Mouse (Mus musculus): ENCODE data around the gene Psma4. TPM values are rescaled to one million over a fixed set of nuclear protein-coding genes. Genes with fewer than 3 reads are reported as not detected.
A peak's percentile ranks its signal among the peaks of the same experiment; 100 is the strongest.

Psma4 gene
- polyA plus RNA-seq, 1 experiment from 2014 or later, result 316 TPM

GRCm38 (mm10) chr9:54963669-54964068, 13.1 kb downstream of the Psma4 start:
- ATAC-seq (ENCODE audit: insufficient read depth, low FRiP score, low TSS enrichment), result no peak
- H3K27me3 ChIP-seq (ENCODE audit: control insufficient read depth, insufficient read depth, low read length), result no peaks in the 10 kb centered on the region
- DNase-seq (ENCODE audit: low spot score), result no peak

DNA sequence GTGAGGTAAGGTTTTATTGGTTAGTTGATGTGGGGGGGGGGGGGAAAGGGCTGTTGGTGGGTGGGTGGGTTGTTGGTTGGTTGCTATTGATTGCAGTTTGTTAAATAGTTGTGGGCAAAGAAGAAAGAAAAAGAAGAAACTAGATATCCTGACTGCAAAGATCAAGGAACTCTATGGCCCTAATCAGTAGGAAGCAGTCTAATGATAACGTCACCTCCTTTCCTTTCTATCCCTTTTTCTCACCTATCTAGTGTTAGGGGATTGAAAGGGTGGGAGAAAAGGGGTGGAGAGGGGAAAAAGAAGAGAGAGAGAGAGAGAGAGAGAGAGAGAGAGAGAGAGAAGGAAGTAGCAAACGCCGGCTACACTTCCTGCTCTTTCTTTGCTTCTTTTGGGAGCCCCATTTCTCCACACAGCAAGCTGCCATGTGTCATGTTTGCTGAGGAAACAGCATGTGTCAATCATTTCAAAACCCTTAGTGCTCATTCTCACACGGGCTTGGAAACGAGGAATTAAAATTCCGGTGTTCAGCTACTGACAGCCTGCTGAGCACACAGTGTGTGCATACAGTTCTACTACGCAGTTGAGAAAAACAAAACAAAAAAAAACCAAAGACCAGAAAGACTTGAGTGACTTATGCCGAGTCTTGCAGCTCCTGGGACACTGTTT, 19.5 kb downstream of the Psma4 start:
- H3K4me2 ChIP-seq (ENCODE audit: low read depth), result no peak overlapping the region
- no peaks in the 10 kb centered on the region for H3K36me3 ChIP-seq (ENCODE audit: control insufficient read depth, insufficient read depth, low read length)
- H3K27me3 ChIP-seq (ENCODE audit: control insufficient read depth, insufficient read depth, low read length), result no peaks in the 10 kb centered on the region
- H3K4me1 ChIP-seq (ENCODE audit: control insufficient read depth, insufficient read depth, low read length), result no peaks in the 10 kb centered on the region
- no peak overlapping the region for H3K27ac ChIP-seq (ENCODE audit: low read depth, low read length)
- DNase-seq (ENCODE audit: low spot score) (no peak), ATAC-seq (ENCODE audit: insufficient read depth, low FRiP score, low TSS enrichment) (no peak)
- WGBS, result 65% methylated on average over 8 of the region's 8 CpGs
- no peak overlapping the region for H3K9ac ChIP-seq (ENCODE audit: low read length)
- no peak overlapping the region for H3K4me3 ChIP-seq (ENCODE audit: low read depth, low read length)
- H3K9me3 ChIP-seq (ENCODE audit: control insufficient read depth, low read length), result no peaks in the 10 kb centered on the region

More at GRCm38 (mm10) chr9:54963669-54964068, 13.1 kb downstream of the Psma4 start:
- Histone ChIP-seq H3K4me3 (ENCODE audit: low read depth, low read length) (no peak overlapping the region), H3K36me3 (ENCODE audit: control insufficient read depth, insufficient read depth, low read length) (peaks cover 5% of the 10 kb centered on the region; the same call in 1 of the 2 replicates), H3K4me2 (ENCODE audit: low read depth) (no peak overlapping the region), H3K9ac (ENCODE audit: low read length) (no peak overlapping the region), H3K4me1 (ENCODE audit: control insufficient read depth, insufficient read depth, low read length) (no peaks in the 10 kb centered on the region), H3K9me3 (ENCODE audit: control insufficient read depth, low read length) (no peaks in the 10 kb centered on the region), H3K27ac (ENCODE audit: low read depth, low read length) (no peak overlapping the region)

- Histone ChIP-seq H3K27me3 (ENCODE audit: control insufficient read depth, insufficient read depth, low read length) (peaks cover 12% of the 10 kb centered on the region), H3K9ac (ENCODE audit: low read length) (peak within 1 kb of the TSS; percentile 41; the same call in 1 of the 2 replicates), H3K9me3 (ENCODE audit: control insufficient read depth, low read length) (no peaks in the 10 kb centered on the region), H3K4me1 (ENCODE audit: control insufficient read depth, insufficient read depth, low read length) (0 out of 2 replicates have a peak, but pooled peaks cover 3% of the 10 kb centered on the region), H3K4me3 (ENCODE audit: low read depth, low read length) (peak within 1 kb of the TSS; percentile 59), H3K4me2 (ENCODE audit: low read depth) (peak within 1 kb of the TSS; percentile 83), H3K36me3 (ENCODE audit: control insufficient read depth, insufficient read depth, low read length) (no peaks in the 10 kb centered on the region), H3K27ac (ENCODE audit: low read depth, low read length) (no peak within 1 kb of the TSS)
- DNase-seq (ENCODE audit: low spot score) (no peak), ATAC-seq (ENCODE audit: insufficient read depth, low FRiP score, low TSS enrichment) (no peak)
- WGBS, result 61% methylated on average over 8 of the region's 8 CpGs
Measured at GRCm38 (mm10) chr9:54980674-54981073, 30.1 kb downstream of the Psma4 start, which contains the start of gene Chrna5. Gene Chrna5, plus strand, starts transcription at chr9:54980880.

GRCm38 (mm10) chr9:54981291-54982191, 31.0 kb downstream of the Psma4 start:
- Histone ChIP-seq H3K4me1 (ENCODE audit: control insufficient read depth, insufficient read depth, low read length) (0 out of 2 replicates have a peak, but pooled peaks cover 3% of the 10 kb centered on the region), H3K9me3 (ENCODE audit: control insufficient read depth, low read length) (no peaks in the 10 kb centered on the region), H3K4me3 (ENCODE audit: low read depth, low read length) (peak overlapping the region; percentile 59), H3K27ac (ENCODE audit: low read depth, low read length) (no peak overlapping the region), H3K36me3 (ENCODE audit: control insufficient read depth, insufficient read depth, low read length) (no peaks in the 10 kb centered on the region), H3K4me2 (ENCODE audit: low read depth) (peak overlapping the region; percentile 83), H3K9ac (ENCODE audit: low read length) (peak overlapping the region; percentile 41; the same call in 1 of the 2 replicates), H3K27me3 (ENCODE audit: control insufficient read depth, insufficient read depth, low read length) (peaks cover 12% of the 10 kb centered on the region)
- DNase-seq (ENCODE audit: low spot score), result peak; percentile 81
- under 1% methylated on average over 70 of the region's 85 CpGs for WGBS
- peak; percentile 83 for ATAC-seq (ENCODE audit: insufficient read depth, low FRiP score, low TSS enrichment)

DNA sequence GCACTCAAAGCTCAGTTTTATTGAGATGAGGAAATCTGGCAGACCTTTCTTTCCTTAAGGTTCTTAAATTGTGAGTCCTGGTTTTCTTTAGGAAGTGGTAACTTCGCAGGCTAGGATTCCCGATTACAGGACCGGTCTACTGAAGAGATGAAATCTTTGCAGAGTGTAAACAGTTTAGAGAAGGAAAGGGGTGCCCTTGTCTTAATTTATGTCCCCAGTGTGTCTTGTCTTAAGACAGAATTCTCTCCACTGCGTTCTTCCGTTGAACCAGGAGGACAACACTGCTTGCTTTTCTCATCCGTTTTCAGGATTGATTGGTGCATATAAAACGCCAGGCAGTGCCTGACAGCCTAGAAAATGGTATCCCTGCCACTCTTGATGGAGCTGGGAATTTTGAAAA, 31.8 kb downstream of the Psma4 start:
- no peak overlapping the region for H3K27ac ChIP-seq (ENCODE audit: low read depth, low read length)
- H3K27me3 ChIP-seq (ENCODE audit: control insufficient read depth, insufficient read depth, low read length), result peaks cover 12% of the 10 kb centered on the region
- WGBS, result 4% methylated on average over 7 of the region's 7 CpGs
- 0 out of 2 replicates have a peak, but pooled peaks cover 3% of the 10 kb centered on the region for H3K4me1 ChIP-seq (ENCODE audit: control insufficient read depth, insufficient read depth, low read length)
- no peaks in the 10 kb centered on the region for H3K9me3 ChIP-seq (ENCODE audit: control insufficient read depth, low read length)
- H3K9ac ChIP-seq (ENCODE audit: low read length), result no peak overlapping the region
- no peaks in the 10 kb centered on the region for H3K36me3 ChIP-seq (ENCODE audit: control insufficient read depth, insufficient read depth, low read length)
- no peak for ATAC-seq (ENCODE audit: insufficient read depth, low FRiP score, low TSS enrichment)
- H3K4me2 ChIP-seq (ENCODE audit: low read depth), result peak overlapping the region; percentile 83
- H3K4me3 ChIP-seq (ENCODE audit: low read depth, low read length), result peak overlapping the region; percentile 59
- no peak for DNase-seq (ENCODE audit: low spot score)

DNA sequence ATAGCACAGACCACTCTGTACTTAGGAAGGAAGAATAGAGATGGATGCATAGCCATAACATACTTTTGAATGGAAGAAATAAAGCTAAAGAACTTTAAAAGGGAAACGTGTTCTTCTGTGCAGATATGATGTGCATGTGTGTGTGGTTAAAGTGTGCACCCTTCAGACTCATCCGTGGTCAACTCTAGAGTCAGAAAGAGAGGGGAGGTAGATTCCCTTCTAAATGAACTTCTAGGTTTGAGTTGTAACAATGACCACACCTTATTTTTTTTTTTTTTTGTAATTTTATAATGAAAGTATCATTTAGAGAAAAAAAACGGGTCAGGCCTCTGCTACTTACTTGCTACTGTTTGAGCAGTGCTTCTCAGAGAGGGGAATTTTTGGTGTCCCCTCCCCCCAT, 39.8 kb downstream of the Psma4 start:
- Histone ChIP-seq H3K27ac (ENCODE audit: low read depth, low read length) (no peak overlapping the region), H3K27me3 (ENCODE audit: control insufficient read depth, insufficient read depth, low read length) (no peaks in the 10 kb centered on the region), H3K4me3 (ENCODE audit: low read depth, low read length) (no peak overlapping the region), H3K4me2 (ENCODE audit: low read depth) (no peak overlapping the region), H3K9ac (ENCODE audit: low read length) (no peak overlapping the region), H3K4me1 (ENCODE audit: control insufficient read depth, insufficient read depth, low read length) (no peaks in the 10 kb centered on the region), H3K36me3 (ENCODE audit: control insufficient read depth, insufficient read depth, low read length) (no peaks in the 10 kb centered on the region), H3K9me3 (ENCODE audit: control insufficient read depth, low read length) (no peaks in the 10 kb centered on the region)
- WGBS, result 81% methylated on average over 3 of the region's 3 CpGs
- DNase-seq (ENCODE audit: low spot score) (no peak), ATAC-seq (ENCODE audit: insufficient read depth, low FRiP score, low TSS enrichment) (no peak)

GRCm38 (mm10) chr9:54994381-54994780, 43.8 kb downstream of the Psma4 start:
- no peaks in the 10 kb centered on the region for H3K9me3 ChIP-seq (ENCODE audit: control insufficient read depth, low read length)
- H3K9ac ChIP-seq (ENCODE audit: low read length), result no peak overlapping the region
- H3K36me3 ChIP-seq (ENCODE audit: control insufficient read depth, insufficient read depth, low read length), result no peaks in the 10 kb centered on the region
- ATAC-seq (ENCODE audit: insufficient read depth, low FRiP score, low TSS enrichment) (no peak), DNase-seq (ENCODE audit: low spot score) (no peak)
- 47% methylated on average over 3 of the region's 3 CpGs for WGBS
- H3K4me2 ChIP-seq (ENCODE audit: low read depth), result no peak overlapping the region
- H3K4me3 ChIP-seq (ENCODE audit: low read depth, low read length), result no peak overlapping the region
- no peaks in the 10 kb centered on the region for H3K4me1 ChIP-seq (ENCODE audit: control insufficient read depth, insufficient read depth, low read length)
- no peaks in the 10 kb centered on the region for H3K27me3 ChIP-seq (ENCODE audit: control insufficient read depth, insufficient read depth, low read length)
- no peak overlapping the region for H3K27ac ChIP-seq (ENCODE audit: low read depth, low read length)

GRCm38 (mm10) chr9:54995645-54996044, 45.1 kb downstream of the Psma4 start:
- DNase-seq (ENCODE audit: low spot score) (no peak), ATAC-seq (ENCODE audit: insufficient read depth, low FRiP score, low TSS enrichment) (no peak)
- H3K9ac ChIP-seq (ENCODE audit: low read length), result no peak overlapping the region
- H3K27ac ChIP-seq (ENCODE audit: low read depth, low read length), result no peak overlapping the region
- H3K4me3 ChIP-seq (ENCODE audit: low read depth, low read length), result no peak overlapping the region
- H3K27me3 ChIP-seq (ENCODE audit: control insufficient read depth, insufficient read depth, low read length), result no peaks in the 10 kb centered on the region
- WGBS, result 94% methylated on average over 3 of the region's 3 CpGs
- no peaks in the 10 kb centered on the region for H3K36me3 ChIP-seq (ENCODE audit: control insufficient read depth, insufficient read depth, low read length)
- no peak overlapping the region for H3K4me2 ChIP-seq (ENCODE audit: low read depth)
- no peaks in the 10 kb centered on the region for H3K9me3 ChIP-seq (ENCODE audit: control insufficient read depth, low read length)
- no peaks in the 10 kb centered on the region for H3K4me1 ChIP-seq (ENCODE audit: control insufficient read depth, insufficient read depth, low read length)

Data from neural tube, embryonic 11.5 days (tissue).